18 mouse cellular contexts compared by ENCODE assay signal in the genomic region with DNA sequence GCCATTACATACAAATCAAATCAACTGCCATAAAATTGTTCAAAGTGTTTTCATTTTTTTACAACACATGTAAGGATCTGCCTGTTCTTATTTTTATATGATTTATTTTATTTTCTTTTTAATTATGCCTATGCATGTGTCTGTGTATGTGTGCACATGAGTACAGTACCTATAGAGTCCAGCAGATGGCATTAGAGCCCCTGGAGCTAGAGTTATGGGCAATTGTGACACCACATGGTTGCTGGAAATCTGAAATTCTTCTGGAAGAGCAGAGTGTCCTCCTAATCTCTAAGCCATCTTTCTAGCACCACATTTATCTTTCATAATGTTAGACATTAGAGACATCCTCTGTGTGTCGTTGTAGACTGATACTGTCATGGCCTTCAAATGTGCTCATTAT.
DNase-seq lines count a peak whose midpoint lies in the region; ATAC-seq and TF ChIP-seq lines count a peak whose summit lies in the region.
"Had no signal": no experiment of that assay in that cellular context is flagged by ENCODE, and none has a peak within 500 bp of the region (broad histone marks: within the 10 kb centered on the region; RNA-seq: fewer than 3 reads in every experiment).

No protein-coding gene starts in this region.

- H3K9ac ChIP-seq in forebrain, postnatal 0 days = no peak overlapping the region
- H3K9ac ChIP-seq in forebrain, embryonic 12.5 days = no peak overlapping the region
- no peak overlapping the region for H3K9ac ChIP-seq in liver, adult 2 months (ENCODE audit: low read depth, low read length)
- H3K9ac ChIP-seq in liver, embryonic 11.5 days (ENCODE audit: low read depth, low read length) = no peak overlapping the region
- H3K9ac ChIP-seq in kidney, embryonic 16.5 days (replicated peaks; ENCODE audit: low read length) = no peak overlapping the region
- H3K9ac ChIP-seq: embryonic facial prominence, embryonic 13.5 days; forebrain, embryonic 13.5 days; intestine, embryonic 15.5 days; limb, embryonic 15.5 days; midbrain, embryonic 12.5 days; stomach, embryonic 15.5 days had no signal

- 79% methylated on average over 1 of the region's 1 CpGs for WGBS in forebrain, postnatal 0 days
- WGBS in forebrain, embryonic 12.5 days = 91% methylated on average over 1 of the region's 1 CpGs
- 96% methylated on average over 1 of the region's 1 CpGs for WGBS in liver, adult 2 months
- 81% methylated on average over 1 of the region's 1 CpGs for WGBS in liver, embryonic 11.5 days
- WGBS in limb, embryonic 10.5 days = 88% methylated on average over 1 of the region's 1 CpGs
- WGBS in kidney, embryonic 16.5 days = 97% methylated on average over 1 of the region's 1 CpGs

- DNase-seq in forebrain, postnatal 0 days = peak; percentile 62
- DNase-seq in liver, adult 2 months (ENCODE audit: extremely low read depth, low read depth, low spot score) = peak; percentile 12
- DNase-seq in liver, embryonic 11.5 days (ENCODE audit: low spot score) = no peak
- peak; percentile 17 for DNase-seq in ES-CJ7 (ENCODE audit: low read depth, low spot score)
- DNase-seq in limb, embryonic 10.5 days (ENCODE audit: low spot score) = peak; percentile 23
- DNase-seq: adrenal gland, adult 8-10 months; cerebellum, postnatal 25 days; kidney, postnatal 4 days; lung, postnatal 14 days had no signal

- TF ChIP-seq POLR2A in liver, adult 2 months (IDR thresholded peaks at IDR 0.05; ENCODE audit: extremely low read depth, insufficient read depth, low read length) = no peak

- H3K36me3 ChIP-seq in forebrain, postnatal 0 days (ENCODE audit: insufficient read depth) = no peaks in the 10 kb centered on the region
- H3K36me3 ChIP-seq in forebrain, embryonic 12.5 days (replicated peaks) = no peaks in the 10 kb centered on the region
- H3K36me3 ChIP-seq in liver, adult 2 months (ENCODE audit: control insufficient read depth, insufficient read depth, low read length) = no peaks in the 10 kb centered on the region
- H3K36me3 ChIP-seq in liver, embryonic 11.5 days (ENCODE audit: control insufficient read depth, insufficient read depth, low read length) = no peaks in the 10 kb centered on the region
- H3K36me3 ChIP-seq in limb, embryonic 10.5 days = no peaks in the 10 kb centered on the region
- H3K36me3 ChIP-seq in kidney, embryonic 16.5 days (ENCODE audit: insufficient read depth, low read length) = no peaks in the 10 kb centered on the region
- H3K36me3 ChIP-seq: embryonic facial prominence, embryonic 13.5 days; hindbrain, embryonic 10.5 days; intestine, embryonic 15.5 days; limb, embryonic 15.5 days; midbrain, embryonic 12.5 days; stomach, embryonic 15.5 days had no signal

- no peaks in the 10 kb centered on the region for H3K27me3 ChIP-seq in forebrain, postnatal 0 days (ENCODE audit: insufficient read depth, low read length)
- no peaks in the 10 kb centered on the region for H3K27me3 ChIP-seq in forebrain, embryonic 12.5 days
- no peaks in the 10 kb centered on the region for H3K27me3 ChIP-seq in liver, adult 2 months (ENCODE audit: control insufficient read depth, insufficient read depth, low read length)
- no peaks in the 10 kb centered on the region for H3K27me3 ChIP-seq in liver, embryonic 11.5 days (replicated peaks; ENCODE audit: control insufficient read depth, insufficient read depth, low read length)
- no peaks in the 10 kb centered on the region for H3K27me3 ChIP-seq in limb, embryonic 10.5 days (ENCODE audit: low read depth, poor library complexity, severe bottlenecking)
- H3K27me3 ChIP-seq in kidney, embryonic 16.5 days (ENCODE audit: insufficient read depth, low read length) = no peaks in the 10 kb centered on the region
- H3K27me3 ChIP-seq: embryonic facial prominence, embryonic 13.5 days; forebrain, embryonic 13.5 days; intestine, embryonic 15.5 days; limb, embryonic 15.5 days; midbrain, embryonic 12.5 days; stomach, embryonic 15.5 days had no signal

- ATAC-seq in forebrain, postnatal 0 days = peak; percentile 77
- ATAC-seq in forebrain, embryonic 12.5 days (ENCODE audit: low FRiP score) = no peak
- no peak for ATAC-seq in liver, embryonic 11.5 days (replicated peaks; ENCODE audit: low FRiP score)
- ATAC-seq in kidney, embryonic 16.5 days (ENCODE audit: low FRiP score, low TSS enrichment) = no peak
- ATAC-seq: forebrain, embryonic 13.5 days; intestine, embryonic 15.5 days had no signal

- no peaks in the 10 kb centered on the region for H3K9me3 ChIP-seq in forebrain, postnatal 0 days (ENCODE audit: low read length)
- no peaks in the 10 kb centered on the region for H3K9me3 ChIP-seq in forebrain, embryonic 12.5 days
- H3K9me3 ChIP-seq in liver, embryonic 11.5 days (ENCODE audit: control insufficient read depth, low read length) = no peaks in the 10 kb centered on the region
- no peaks in the 10 kb centered on the region for H3K9me3 ChIP-seq in limb, embryonic 10.5 days (replicated peaks)
- no peaks in the 10 kb centered on the region for H3K9me3 ChIP-seq in kidney, embryonic 16.5 days (ENCODE audit: low read length)
- H3K9me3 ChIP-seq: forebrain, embryonic 13.5 days; hindbrain, embryonic 10.5 days; intestine, embryonic 15.5 days; limb, embryonic 15.5 days; midbrain, embryonic 12.5 days; stomach, embryonic 15.5 days had no signal

- H3K4me2 ChIP-seq in forebrain, postnatal 0 days (ENCODE audit: low read depth) = no peak overlapping the region
- no peak overlapping the region for H3K4me2 ChIP-seq in forebrain, embryonic 12.5 days
- H3K4me2 ChIP-seq in liver, embryonic 11.5 days = no peak overlapping the region
- no peak overlapping the region for H3K4me2 ChIP-seq in kidney, embryonic 16.5 days (replicated peaks; ENCODE audit: low read depth, low read length)
- H3K4me2 ChIP-seq: embryonic facial prominence, embryonic 13.5 days; forebrain, embryonic 13.5 days; intestine, embryonic 15.5 days; limb, embryonic 15.5 days; midbrain, embryonic 12.5 days; stomach, embryonic 15.5 days had no signal

- H3K4me1 ChIP-seq in forebrain, postnatal 0 days (ENCODE audit: insufficient read depth) = no peaks in the 10 kb centered on the region
- H3K4me1 ChIP-seq in forebrain, embryonic 12.5 days = no peaks in the 10 kb centered on the region
- no peaks in the 10 kb centered on the region for H3K4me1 ChIP-seq in liver, adult 2 months (ENCODE audit: control insufficient read depth, insufficient read depth, low read length)
- H3K4me1 ChIP-seq in liver, embryonic 11.5 days (replicated peaks; ENCODE audit: control insufficient read depth, insufficient read depth, low read length) = no peaks in the 10 kb centered on the region
- peaks cover 1% of the 10 kb centered on the region; the same call in 1 of the 2 replicates for H3K4me1 ChIP-seq in limb, embryonic 10.5 days
- H3K4me1 ChIP-seq in kidney, embryonic 16.5 days (ENCODE audit: insufficient read depth, low read length) = no peaks in the 10 kb centered on the region
- H3K4me1 ChIP-seq: embryonic facial prominence, embryonic 13.5 days; forebrain, embryonic 13.5 days; hindbrain, embryonic 10.5 days; intestine, embryonic 15.5 days; limb, embryonic 15.5 days; midbrain, embryonic 12.5 days; stomach, embryonic 15.5 days had no signal

- H3K4me3 ChIP-seq in forebrain, postnatal 0 days (ENCODE audit: low read depth, low read length) = no peak overlapping the region
- no peak overlapping the region for H3K4me3 ChIP-seq in forebrain, embryonic 12.5 days (replicated peaks)
- no peak overlapping the region for H3K4me3 ChIP-seq in liver, adult 2 months (ENCODE audit: insufficient read depth, low read depth, low read length)
- no peak overlapping the region for H3K4me3 ChIP-seq in liver, embryonic 11.5 days (ENCODE audit: low read depth, low read length)
- H3K4me3 ChIP-seq in limb, embryonic 10.5 days = no peak overlapping the region
- H3K4me3 ChIP-seq in kidney, embryonic 16.5 days (ENCODE audit: low read length) = no peak overlapping the region
- H3K4me3 ChIP-seq: embryonic facial prominence, embryonic 13.5 days; forebrain, embryonic 13.5 days; hindbrain, embryonic 10.5 days; intestine, embryonic 15.5 days; limb, embryonic 15.5 days; midbrain, embryonic 12.5 days; stomach, embryonic 15.5 days had no signal

- H3K27ac ChIP-seq in forebrain, postnatal 0 days (ENCODE audit: low read depth, low read length) = no peak overlapping the region
- no peak overlapping the region for H3K27ac ChIP-seq in forebrain, embryonic 12.5 days
- no peak overlapping the region for H3K27ac ChIP-seq in liver, adult 2 months (replicated peaks; ENCODE audit: insufficient read depth, low read depth, low read length)
- no peak overlapping the region for H3K27ac ChIP-seq in liver, embryonic 11.5 days (ENCODE audit: low read depth, low read length)
- H3K27ac ChIP-seq in limb, embryonic 10.5 days = no peak overlapping the region
- no peak overlapping the region for H3K27ac ChIP-seq in kidney, embryonic 16.5 days (ENCODE audit: low read length)
- H3K27ac ChIP-seq: embryonic facial prominence, embryonic 13.5 days; forebrain, embryonic 13.5 days; hindbrain, embryonic 10.5 days; intestine, embryonic 15.5 days; limb, embryonic 15.5 days; midbrain, embryonic 12.5 days; stomach, embryonic 15.5 days had no signal

- H3K79me2 ChIP-seq in liver, adult 2 months (ENCODE audit: control insufficient read depth, insufficient read depth, low read length) = no peaks in the 10 kb centered on the region

- TF ChIP-seq CTCF in forebrain, postnatal 0 days (IDR thresholded peaks at IDR 0.05; ENCODE audit: low read depth) = peak; percentile 45; the same call in 1 of the 2 replicates
- TF ChIP-seq CTCF in liver, adult 2 months (IDR thresholded peaks at IDR 0.05; ENCODE audit: low read depth, low read length) = peak; percentile 33; the same call in 1 of the 2 replicates
